Mouse (Mus musculus): ENCODE results near the gene Plac1.

- TF ChIP-seq CTCF (IDR thresholded peaks at IDR 0.05; ENCODE audit: extremely low read depth, insufficient read depth, low read length) (no peak), POLR2A (IDR thresholded peaks at IDR 0.05; ENCODE audit: extremely low read depth, insufficient read depth, low read length) (no peak)
Measured at GRCm38 (mm10) chrX:53162589-53162988, 77.3 kb downstream of the Plac1 start.

All from cortical plate, adult 2 months (tissue).